Mouse (Mus musculus): ENCODE data around the gene Spata5. TPM values are rescaled to one million over a fixed set of nuclear protein-coding genes. Genes with fewer than 3 reads are reported as not detected.

The Spata5 gene
- total and polyA plus RNA-seq, 3 experiments: 33.5 to 67.6 TPM; not detected in 1

GRCm38 (mm10) chr3:37610670-37611069 is 191.0 kb downstream of the Spata5 start:
- no peaks in the 10 kb centered on the region for H3K9me3 ChIP-seq (replicated peaks; ENCODE audit: insufficient read depth, low read length)
- H3K27ac ChIP-seq (ENCODE audit: control insufficient read depth, low read depth, low read length): no peak overlapping the region
- H3K9ac ChIP-seq (ENCODE audit: control insufficient read depth, low read depth, low read length, poor library complexity, severe bottlenecking): no peak overlapping the region
- H3K27me3 ChIP-seq (ENCODE audit: control insufficient read depth in 1 of 2, insufficient read depth in 2 of 2, low read length in 2 of 2): peaks cover 2 to 5% of the 10 kb centered on the region in 2 experiments; a peak in 3 of 4 replicates
- DNase-seq (ENCODE audit: low read depth, low spot score): no peak
- no peaks in the 10 kb centered on the region for H3K4me1 ChIP-seq (ENCODE audit: control insufficient read depth in 1 of 2, insufficient read depth in 2 of 2, low read length in 2 of 2)
- no peak for TF ChIP-seq JUND (IDR thresholded peaks at IDR 0.05; ENCODE audit: low read depth, low read length)
- no peak for TF ChIP-seq ZNF384 (IDR thresholded peaks at IDR 0.05; ENCODE audit: low read depth, low read length)
- TF ChIP-seq HCFC1 (IDR thresholded peaks at IDR 0.05; ENCODE audit: low read depth, low read length): no peak
- no peak for TF ChIP-seq ZC3H11A (IDR thresholded peaks at IDR 0.05; ENCODE audit: low read depth, low read length)
- TF ChIP-seq MAZ (IDR thresholded peaks at IDR 0.05; ENCODE audit: low read depth, low read length): no peak
- no peak overlapping the region for H3K4me3 ChIP-seq (ENCODE audit: control insufficient read depth in 1 of 2, insufficient read depth in 1 of 2, low read depth in 2 of 2, low read length in 2 of 2)
- no peaks in the 10 kb centered on the region for H3K79me2 ChIP-seq (ENCODE audit: control insufficient read depth, insufficient read depth, low read length, poor library complexity)
- no peaks in the 10 kb centered on the region for H3K36me3 ChIP-seq (ENCODE audit: control insufficient read depth in 1 of 2, insufficient read depth in 2 of 2, low read length in 2 of 2)

GRCm38 (mm10) chr3:37613722-37614121 is 194.0 kb downstream of the Spata5 start:
- H3K27me3 ChIP-seq (ENCODE audit: control insufficient read depth in 1 of 2, insufficient read depth in 2 of 2, low read length in 2 of 2): peaks cover 2 to 5% of the 10 kb centered on the region in 2 experiments; a peak in 3 of 4 replicates
- no peaks in the 10 kb centered on the region for H3K36me3 ChIP-seq (ENCODE audit: control insufficient read depth in 1 of 2, insufficient read depth in 2 of 2, low read length in 2 of 2)
- H3K4me1 ChIP-seq (ENCODE audit: control insufficient read depth in 1 of 2, insufficient read depth in 2 of 2, low read length in 2 of 2): no peaks in the 10 kb centered on the region
- no peaks in the 10 kb centered on the region for H3K9me3 ChIP-seq (replicated peaks; ENCODE audit: insufficient read depth, low read length)
- no peak overlapping the region for H3K9ac ChIP-seq (ENCODE audit: control insufficient read depth, low read depth, low read length, poor library complexity, severe bottlenecking)
- no peak overlapping the region for H3K27ac ChIP-seq (ENCODE audit: control insufficient read depth, low read depth, low read length)
- no peak overlapping the region for H3K4me3 ChIP-seq (ENCODE audit: control insufficient read depth in 1 of 2, insufficient read depth in 1 of 2, low read depth in 2 of 2, low read length in 2 of 2)
- H3K79me2 ChIP-seq (ENCODE audit: control insufficient read depth, insufficient read depth, low read length, poor library complexity): no peaks in the 10 kb centered on the region
- DNase-seq (ENCODE audit: low read depth, low spot score): no peak
- TF ChIP-seq MYB (IDR thresholded peaks at IDR 0.05; ENCODE audit: low read depth, low read length) (no peak), CHD2 (IDR thresholded peaks at IDR 0.05; ENCODE audit: low read length) (no peak), SMC3 (IDR thresholded peaks at IDR 0.05; ENCODE audit: low read depth, low read length) (no peak), POLR2A (IDR thresholded peaks at IDR 0.05; ENCODE audit: control insufficient read depth in 1 of 2, insufficient read depth in 1 of 2, low read depth in 1 of 2, low read length in 2 of 2, poor library complexity in 1 of 2) (no peak), MEF2A (IDR thresholded peaks at IDR 0.05; ENCODE audit: extremely low read depth, insufficient replicate concordance, low read depth, low read length, poor library complexity, severe bottlenecking) (no peak), HCFC1 (IDR thresholded peaks at IDR 0.05; ENCODE audit: low read depth, low read length) (no peak), ZNF384 (IDR thresholded peaks at IDR 0.05; ENCODE audit: low read depth, low read length) (no peak), RAD21 (IDR thresholded peaks at IDR 0.05; ENCODE audit: low read depth, low read length) (no peak), TBP (IDR thresholded peaks at IDR 0.05; ENCODE audit: low read depth, low read length) (no peak), MAFK (IDR thresholded peaks at IDR 0.05; ENCODE audit: borderline replicate concordance, low read depth, low read length) (no peak), MXI1 (IDR thresholded peaks at IDR 0.05; ENCODE audit: low read depth, low read length) (no peak), USF1 (IDR thresholded peaks at IDR 0.05; ENCODE audit: low read depth, low read length) (no peak), JUND (IDR thresholded peaks at IDR 0.05; ENCODE audit: low read depth, low read length) (no peak), NELFE (IDR thresholded peaks at IDR 0.05; ENCODE audit: low read depth, low read length) (no peak), MAX (IDR thresholded peaks at IDR 0.05; ENCODE audit: low read length) (no peak), GABPA (IDR thresholded peaks at IDR 0.05; ENCODE audit: low read depth, low read length) (no peak)

Measured in MEL (cell line).